Mouse (Mus musculus) neural tube, embryonic 14.5 days (tissue): ENCODE results near the gene Fbf1. TPM values are rescaled to one million over a fixed set of nuclear protein-coding genes. Genes with fewer than 3 reads are reported as not detected.
A peak's percentile ranks its signal among the peaks of the same experiment; 100 is the strongest.

Experiments
- ATAC-seq: fragments of 200-750 bp; cut with Nextera tagmentation; 2 replicates; pipeline ENCODE4 v1.8.0; 2017; ENCODE audit warnings: low read depth, mild to moderate bottlenecking, moderate TSS enrichment, moderate library complexity
- H3K27ac ChIP-seq: fragments of 300-500 bp; sonication (generic); 2 replicates; pipeline ENCODE4 v1.5.1; 2014; ENCODE audit warnings: low read depth, mild to moderate bottlenecking, control low read depth, low read length, moderate library complexity, mixed read lengths
- H3K27me3 ChIP-seq: fragments of 300-500 bp; sonication (generic); 2 replicates; pipeline ENCODE4 v1.6.1; 2014; ENCODE audit warnings: low read length; ENCODE audit not compliant: control insufficient read depth, insufficient read depth
- H3K36me3 ChIP-seq: fragments of 300-500 bp; sonication (generic); 2 replicates; pipeline ENCODE4 v1.6.1; 2014; ENCODE audit warnings: low read length, mixed read lengths; ENCODE audit not compliant: control insufficient read depth, insufficient read depth
- H3K4me1 ChIP-seq: fragments of 300-500 bp; sonication (generic); 2 replicates; pipeline ENCODE4 v1.6.1; 2014; ENCODE audit warnings: low read length; ENCODE audit not compliant: control insufficient read depth, insufficient read depth
- H3K4me2 ChIP-seq: fragments of 300-500 bp; sonication (generic); 2 replicates; pipeline ENCODE4 v1.6.1; 2014; ENCODE audit warnings: mild to moderate bottlenecking, low read depth, low read length, control low read depth
- H3K4me3 ChIP-seq: fragments of 300-500 bp; sonication (generic); 2 replicates; pipeline ENCODE4 v1.5.1; 2014; ENCODE audit warnings: low read depth, low read length, control low read depth, mixed read lengths
- H3K9ac ChIP-seq: fragments of 300-500 bp; sonication (generic); replicated peaks from 2 replicates; pipeline ENCODE4 v1.6.1; 2014; ENCODE audit warnings: low read depth, mild to moderate bottlenecking, control low read depth, low read length, mixed read lengths
- H3K9me3 ChIP-seq: fragments of 300-500 bp; sonication (generic); 2 replicates; pipeline ENCODE4 v1.6.1; 2016; ENCODE audit warnings: low read length; ENCODE audit not compliant: control insufficient read depth
- WGBS: fragments of 180-500 bp; shearing (Covaris S2); extraction: QIAGEN DNeasy Blood & Tissue Kit; methylation state at CpG from one replicate; pipeline ENCODE4 v1.1.7; 2014; 5-methylcytosine and 5-hydroxymethylcytosine counted together
- polyA plus RNA-seq: library from polyadenylated mRNA; unstranded; fragments of >200 nt; fragmentation: Nextera tagmentation; extraction: Ambion mirVana; gene quantifications from 2 replicates; pipeline ENCODE4 v1.2.1, GENCODE M21; 2014

The Fbf1 gene
- polyA plus RNA-seq, 1 experiment from 2014 or later = 42.2 TPM

DNA sequence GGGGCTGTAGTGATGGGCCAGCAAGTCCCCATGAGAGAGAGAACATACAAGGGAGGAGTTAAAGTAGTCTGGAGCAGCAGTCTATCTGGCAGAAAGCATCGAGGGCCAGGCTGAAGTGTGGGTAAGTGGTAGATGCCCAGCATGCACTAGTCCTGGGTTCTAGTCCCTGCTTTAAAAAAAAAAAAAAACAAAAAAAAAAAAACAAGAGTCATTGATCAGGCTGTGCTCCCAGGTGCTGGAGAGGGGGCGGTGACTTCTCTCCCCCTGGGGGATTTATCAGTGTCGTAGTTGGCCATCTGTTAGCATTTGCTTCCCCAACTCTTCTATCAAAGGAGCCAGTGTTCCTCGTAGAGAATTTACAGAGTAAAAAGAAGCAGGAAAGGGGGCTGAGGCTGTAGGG, 38.7 kb upstream of the Fbf1 start:
- H3K4me3 ChIP-seq = no peak overlapping the region
- no peak overlapping the region for H3K9ac ChIP-seq
- no peaks in the 10 kb centered on the region for H3K27me3 ChIP-seq
- H3K36me3 ChIP-seq = 0 out of 2 replicates have a peak, but pooled peaks cover 9% of the 10 kb centered on the region
- no peaks in the 10 kb centered on the region for H3K9me3 ChIP-seq
- H3K4me2 ChIP-seq = no peak overlapping the region
- H3K27ac ChIP-seq = no peak overlapping the region
- no peak for ATAC-seq
- no peaks in the 10 kb centered on the region for H3K4me1 ChIP-seq
- 68% methylated on average over 4 of the region's 4 CpGs for WGBS

DNA sequence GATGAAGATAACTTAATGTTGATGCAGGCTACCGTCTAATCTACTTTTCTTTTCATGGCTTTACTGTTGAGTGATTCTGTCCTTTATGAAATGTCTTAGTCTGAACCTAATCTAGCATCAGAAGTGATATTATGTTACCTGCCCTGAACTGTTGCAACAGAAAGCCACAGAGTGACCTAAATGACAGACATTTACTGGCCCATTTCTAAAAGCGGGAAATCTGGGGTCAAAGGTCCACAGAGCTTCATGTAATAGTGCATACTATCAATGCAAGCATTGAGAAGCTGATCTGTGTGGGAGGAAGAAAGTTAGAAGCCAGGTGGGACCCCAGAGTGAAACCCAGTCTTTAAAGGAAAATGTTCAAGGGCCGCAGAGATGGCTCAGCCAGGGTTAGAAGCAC, 35.2 kb upstream of the Fbf1 start:
- ATAC-seq = no peak
- Histone ChIP-seq H3K27ac (no peak overlapping the region), H3K4me2 (no peak overlapping the region), H3K36me3 (0 out of 2 replicates have a peak, but pooled peaks cover 9% of the 10 kb centered on the region), H3K4me3 (no peak overlapping the region), H3K4me1 (peaks cover 5% of the 10 kb centered on the region; the same call in 1 of the 2 replicates), H3K27me3 (no peaks in the 10 kb centered on the region), H3K9me3 (no peaks in the 10 kb centered on the region), H3K9ac (no peak overlapping the region)
- 97% methylated on average over 3 of the region's 3 CpGs for WGBS

DNA sequence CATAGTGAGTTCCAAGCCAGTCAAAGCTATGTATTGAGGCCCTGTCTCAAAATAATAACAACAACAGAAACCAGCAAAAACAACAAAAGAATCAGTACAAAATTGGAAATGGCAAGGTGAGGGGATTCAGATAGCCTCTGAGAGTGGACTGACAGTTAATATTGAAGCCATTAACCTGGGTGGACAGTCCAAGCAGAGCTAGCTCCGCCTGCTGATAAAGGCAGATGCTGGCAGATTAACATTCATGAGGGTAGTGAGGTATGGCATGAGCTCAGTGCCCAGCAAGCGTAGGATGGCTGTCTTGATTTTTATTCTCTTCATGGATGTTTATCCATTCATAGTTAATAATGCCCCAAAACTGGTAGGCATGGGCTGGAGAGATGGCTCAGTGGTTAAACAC, 33.2 kb upstream of the Fbf1 start:
- H3K4me1 ChIP-seq = peaks cover 14% of the 10 kb centered on the region; the same call in 1 of the 2 replicates
- no peaks in the 10 kb centered on the region for H3K9me3 ChIP-seq
- H3K4me3 ChIP-seq = no peak overlapping the region
- no peak overlapping the region for H3K4me2 ChIP-seq
- no peaks in the 10 kb centered on the region for H3K27me3 ChIP-seq
- 87% methylated on average over 2 of the region's 2 CpGs for WGBS
- no peak for ATAC-seq
- no peak overlapping the region for H3K27ac ChIP-seq
- H3K9ac ChIP-seq = no peak overlapping the region
- no peaks in the 10 kb centered on the region for H3K36me3 ChIP-seq

DNA sequence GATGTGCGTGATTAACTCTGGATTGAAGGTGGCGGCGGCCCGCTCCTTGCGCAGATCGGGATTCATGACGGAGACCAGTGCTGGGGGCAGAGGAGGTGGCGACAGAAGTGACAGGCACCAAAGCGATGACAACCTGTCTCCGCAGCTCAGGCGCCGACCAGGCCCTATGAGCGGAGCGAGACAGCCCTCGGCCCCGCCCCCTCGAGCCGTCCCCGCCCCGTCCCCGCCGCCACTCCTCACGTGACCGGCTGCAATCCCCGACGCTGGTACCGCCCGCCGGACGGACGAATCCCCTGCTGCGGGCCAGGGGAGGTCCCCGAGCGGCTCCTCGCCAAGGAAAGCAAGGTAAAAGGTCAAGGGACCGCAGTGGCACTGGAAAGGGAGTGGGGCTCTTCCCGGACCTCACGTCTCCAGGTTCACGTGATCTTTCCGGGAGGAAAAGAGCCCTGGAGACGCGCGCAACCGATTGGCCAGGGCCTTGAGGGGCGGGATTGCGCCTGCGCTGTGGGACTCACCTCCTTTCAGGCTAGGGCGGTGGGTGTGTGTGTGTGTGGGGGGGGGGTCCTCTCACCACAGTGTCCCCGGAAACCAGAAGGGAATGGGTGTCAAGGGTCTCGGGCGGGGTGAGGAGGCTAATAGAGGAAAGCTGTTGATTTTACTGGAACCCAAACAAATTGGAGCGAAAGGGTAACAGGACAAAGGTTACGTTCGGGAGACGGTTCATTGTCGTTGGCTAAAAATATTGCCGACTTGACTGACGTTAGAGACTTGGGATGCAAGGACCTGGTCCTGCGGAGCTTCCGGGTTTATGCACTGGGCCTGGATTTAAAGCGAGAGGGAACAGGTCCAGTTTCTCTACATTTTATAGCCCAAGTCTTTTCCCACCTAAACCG, 30.9 kb upstream of the Fbf1 start, which contains the start of the genes Ten1 and Acox1:
Gene Ten1 (plus strand): TSS at position 217 of the 893 bp plus-strand sequence.
Gene Acox1 (minus strand): TSS at position 407 of the 893 bp plus-strand sequence.
- under 1% methylated on average over 62 of the region's 62 CpGs for WGBS
- H3K36me3 ChIP-seq = no peaks in the 10 kb centered on the region
- H3K4me1 ChIP-seq = peaks cover 14% of the 10 kb centered on the region
- peak within 1 kb of the TSS; percentile 63 for H3K4me2 ChIP-seq
- peak within 1 kb of the TSS; percentile 97 for H3K27ac ChIP-seq
- H3K4me3 ChIP-seq = peak within 1 kb of the TSS; percentile 79
- no peaks in the 10 kb centered on the region for H3K9me3 ChIP-seq
- peak; percentile 98 for ATAC-seq
- H3K9ac ChIP-seq = peak within 1 kb of the TSS; percentile 85
- H3K27me3 ChIP-seq = no peaks in the 10 kb centered on the region

DNA sequence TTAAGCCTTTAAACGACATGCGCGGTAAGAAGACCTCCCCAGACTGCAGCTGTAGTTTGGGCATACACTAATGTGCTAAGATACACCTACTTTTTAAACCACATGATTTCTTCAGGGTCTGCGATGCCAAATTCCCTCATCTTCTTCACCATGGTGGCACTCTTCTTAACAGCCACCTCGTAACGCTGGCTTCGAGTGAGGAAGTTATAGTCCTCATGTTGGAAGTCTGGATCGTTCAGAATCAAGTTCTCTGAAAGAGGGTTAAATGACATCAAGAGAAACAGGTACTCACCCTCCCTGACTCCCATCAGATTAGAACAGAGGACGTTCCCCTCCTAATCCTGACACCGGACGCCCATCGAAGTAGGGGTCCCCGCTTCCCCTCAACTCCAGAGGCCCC, 30.2 kb upstream of the Fbf1 start:
- WGBS = 26% methylated on average over 13 of the region's 13 CpGs
- Histone ChIP-seq H3K4me3 (peak overlapping the region; percentile 79), H3K9me3 (no peaks in the 10 kb centered on the region), H3K4me2 (peak overlapping the region; percentile 63), H3K27me3 (no peaks in the 10 kb centered on the region), H3K4me1 (peaks cover 14% of the 10 kb centered on the region), H3K9ac (peak overlapping the region; percentile 85), H3K27ac (peak overlapping the region; percentile 97), H3K36me3 (no peaks in the 10 kb centered on the region)
- peak; percentile 8 for ATAC-seq

DNA sequence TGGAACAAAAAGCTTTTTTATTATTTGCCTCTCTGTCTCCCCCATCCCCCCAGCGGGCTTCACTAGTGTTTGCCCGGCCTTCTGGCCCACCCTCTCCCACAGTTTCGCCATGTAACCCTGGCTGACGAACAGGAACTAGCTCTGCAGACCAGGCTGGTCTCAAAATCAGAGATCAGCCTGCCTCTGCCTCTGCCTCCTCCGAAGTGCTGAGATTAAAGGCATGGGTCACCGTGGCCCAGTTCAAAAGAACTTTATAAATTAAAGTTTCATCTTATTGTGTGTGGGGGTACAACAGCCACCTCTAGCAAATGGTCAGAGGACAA, 29.6 kb upstream of the Fbf1 start:
- H3K27me3 ChIP-seq = no peaks in the 10 kb centered on the region
- H3K36me3 ChIP-seq = no peaks in the 10 kb centered on the region
- WGBS = 90% methylated on average over 6 of the region's 6 CpGs
- H3K9ac ChIP-seq = no peak overlapping the region; the same call in 1 of the 2 replicates
- no peak overlapping the region for H3K27ac ChIP-seq
- H3K4me3 ChIP-seq = peak overlapping the region; percentile 79
- H3K4me2 ChIP-seq = peak overlapping the region; percentile 63; the same call in 1 of the 2 replicates
- no peak for ATAC-seq
- no peaks in the 10 kb centered on the region for H3K9me3 ChIP-seq
- H3K4me1 ChIP-seq = peaks cover 14% of the 10 kb centered on the region

DNA sequence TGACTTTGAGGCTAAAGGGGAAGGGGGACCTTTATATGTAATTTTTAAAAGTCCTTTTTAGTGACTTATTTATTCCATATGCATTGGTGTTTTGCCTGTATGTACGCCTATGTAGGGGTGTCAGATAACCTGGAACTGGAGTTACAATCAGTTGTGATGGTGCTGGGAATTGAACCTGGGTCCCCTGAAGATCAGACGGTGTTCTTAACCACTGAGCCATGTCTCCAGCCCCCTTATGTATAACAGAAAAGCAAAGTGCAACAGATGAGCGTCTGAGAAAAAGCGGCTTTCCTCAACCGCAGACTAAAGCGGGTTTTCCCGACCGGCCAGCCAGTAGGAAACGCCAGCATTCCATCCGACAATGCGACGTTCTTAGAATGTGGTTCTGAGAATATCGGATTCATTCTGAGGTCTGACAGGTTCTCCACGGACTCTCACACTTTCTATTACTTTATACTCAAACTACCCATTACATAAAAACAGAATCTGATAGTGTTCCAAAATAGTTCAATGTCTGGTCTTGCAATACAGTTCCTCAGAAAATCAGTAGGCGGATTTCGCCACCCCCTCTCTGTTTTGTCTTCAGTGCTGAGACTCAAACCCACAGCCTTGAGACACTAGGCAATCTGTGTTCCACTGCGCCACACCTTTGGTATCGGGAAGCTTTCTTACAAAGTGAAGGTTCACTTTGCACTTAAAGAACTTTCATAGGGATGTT, 29.1 kb upstream of the Fbf1 start:
- peaks cover 14% of the 10 kb centered on the region for H3K4me1 ChIP-seq
- H3K4me3 ChIP-seq = no peak overlapping the region
- H3K27me3 ChIP-seq = no peaks in the 10 kb centered on the region
- 95% methylated on average over 18 of the region's 18 CpGs for WGBS
- no peak overlapping the region for H3K9ac ChIP-seq
- no peaks in the 10 kb centered on the region for H3K36me3 ChIP-seq
- no peak for ATAC-seq
- peak overlapping the region; percentile 63; the same call in 1 of the 2 replicates for H3K4me2 ChIP-seq
- no peak overlapping the region for H3K27ac ChIP-seq
- H3K9me3 ChIP-seq = no peaks in the 10 kb centered on the region

DNA sequence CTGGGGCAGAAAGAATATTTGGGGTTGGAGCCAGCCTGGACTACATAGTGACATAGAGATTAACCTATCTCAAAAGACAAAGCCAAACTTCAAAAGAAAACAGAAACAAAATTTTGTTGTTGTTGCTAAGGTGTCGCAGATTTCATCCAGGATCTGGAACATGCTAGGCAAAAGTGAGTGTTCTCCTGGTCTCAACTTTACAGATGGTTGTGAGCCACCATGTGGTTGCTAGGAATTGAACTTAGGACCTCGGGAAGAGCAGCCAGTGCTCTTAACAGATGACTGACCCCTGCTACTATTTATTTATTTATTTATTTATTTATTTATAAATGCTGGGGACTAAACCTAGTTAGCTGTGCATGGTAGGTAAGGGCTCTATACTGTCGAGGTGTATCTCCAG, 28.4 kb upstream of the Fbf1 start:
- Histone ChIP-seq H3K4me2 (no peak overlapping the region), H3K9me3 (no peaks in the 10 kb centered on the region), H3K4me1 (peaks cover 14% of the 10 kb centered on the region), H3K27ac (no peak overlapping the region), H3K9ac (no peak overlapping the region), H3K27me3 (no peaks in the 10 kb centered on the region), H3K36me3 (no peaks in the 10 kb centered on the region), H3K4me3 (no peak overlapping the region)
- no peak for ATAC-seq
- 90% methylated on average over 3 of the region's 3 CpGs for WGBS

DNA sequence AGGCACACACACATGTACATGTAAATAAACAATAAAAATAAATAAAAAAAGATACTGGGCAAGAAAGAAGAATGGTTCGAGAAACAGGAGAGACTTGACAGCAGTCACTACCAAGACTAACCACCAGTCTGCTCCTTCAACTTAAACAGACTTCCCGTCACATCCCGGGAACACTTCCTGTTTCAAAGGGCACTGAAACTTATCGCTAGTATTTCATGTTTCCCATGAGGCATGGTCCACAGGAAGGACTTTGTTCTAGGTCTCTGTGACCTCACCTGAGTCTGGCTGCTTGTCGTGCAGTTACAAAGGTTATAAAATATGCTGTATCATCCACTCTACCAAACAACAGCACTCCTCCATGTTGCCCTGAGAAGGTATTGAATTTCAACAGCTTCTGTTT, 27.3 kb upstream of the Fbf1 start:
- H3K9ac ChIP-seq = no peak overlapping the region; the same call in 1 of the 2 replicates
- 74% methylated on average over 5 of the region's 5 CpGs for WGBS
- ATAC-seq = no peak

More for the DNA sequence above, 27.3 kb upstream of the Fbf1 start:
- Histone ChIP-seq H3K4me1 (peaks cover 14% of the 10 kb centered on the region), H3K27ac (no peak overlapping the region), H3K4me2 (no peak overlapping the region), H3K27me3 (no peaks in the 10 kb centered on the region), H3K36me3 (0 out of 2 replicates have a peak, but pooled peaks cover 3% of the 10 kb centered on the region), H3K9me3 (no peaks in the 10 kb centered on the region), H3K4me3 (no peak overlapping the region)
